Mouse (Mus musculus) testis, adult 2 months (tissue): Measurements from ENCODE around the gene Morc3. TPM values are rescaled to one million over a fixed set of nuclear protein-coding genes. Genes with fewer than 3 reads are reported as not detected.
"Not testable (repeated sequence)": the region's sequence is repeated elsewhere in the genome, so short reads cannot be mapped to it uniquely, and the experiment has no call there.

Experiments used
- H3K27ac ChIP-seq: fragments of 200-500 bp; 2 replicates; pipeline ENCODE4 v1.5.1; 2012; ENCODE audit warnings: low read depth, low read length; ENCODE audit not compliant: control insufficient read depth, insufficient read depth
- H3K27me3 ChIP-seq: fragments of 200-500 bp; 2 replicates; pipeline ENCODE4 v1.6.1; 2012; ENCODE audit warnings: mild to moderate bottlenecking, low read length, moderate library complexity; ENCODE audit not compliant: control insufficient read depth, insufficient read depth
- H3K36me3 ChIP-seq: fragments of 200-500 bp; 2 replicates; pipeline ENCODE4 v1.6.1; 2012; ENCODE audit warnings: mild to moderate bottlenecking, low read length; ENCODE audit not compliant: control insufficient read depth, insufficient read depth
- H3K4me1 ChIP-seq: fragments of 200-500 bp; 2 replicates; pipeline ENCODE4 v1.6.1; 2012; ENCODE audit warnings: low read length; ENCODE audit not compliant: control insufficient read depth, insufficient read depth
- H3K4me3 ChIP-seq: fragments of 200-500 bp; 2 replicates; pipeline ENCODE4 v1.5.1; 2012; ENCODE audit warnings: low read depth, mild to moderate bottlenecking, low read length, moderate library complexity, mixed read lengths; ENCODE audit not compliant: control insufficient read depth
- CTCF ChIP-seq: fragments of 200-500 bp; IDR thresholded peaks from 2 replicates; pipeline ENCODE4 v1.5.1; 2012; ENCODE audit warnings: low read depth, mild to moderate bottlenecking, inconsistent platforms, low read length, moderate library complexity; ENCODE audit not compliant: control insufficient read depth, insufficient read depth, insufficient replicate concordance
- POLR2A ChIP-seq: fragments of 200-500 bp; IDR thresholded peaks from 2 replicates; pipeline ENCODE4 v1.6.1; 2012; ENCODE audit warnings: low read depth, mild to moderate bottlenecking, inconsistent platforms, low read length, moderate library complexity; ENCODE audit not compliant: control insufficient read depth
- polyA plus RNA-seq: library from polyadenylated mRNA; depleted of rRNA; stranded (reverse); fragments of >200 nt; gene quantifications from 2 replicates; pipeline ENCODE4 v1.2.3, GENCODE M21; 2012

Morc3 gene
- polyA plus RNA-seq, 1 experiment: 11.6 TPM

- Histone ChIP-seq H3K27ac (no peak overlapping the region), H3K4me3 (no peak overlapping the region), H3K36me3 (no peaks in the 10 kb centered on the region), H3K27me3 (no peaks in the 10 kb centered on the region), H3K4me1 (no peaks in the 10 kb centered on the region)
- TF ChIP-seq CTCF (no peak), POLR2A (no peak)
Observed at GRCm38 (mm10) chr16:93820040-93820439, 11.9 kb upstream of the Morc3 start.

- H3K4me3 ChIP-seq: no peak overlapping the region
- TF ChIP-seq POLR2A: no peak
- TF ChIP-seq CTCF: no peak
- no peaks in the 10 kb centered on the region for H3K36me3 ChIP-seq
- H3K4me1 ChIP-seq: no peaks in the 10 kb centered on the region
- no peaks in the 10 kb centered on the region for H3K27me3 ChIP-seq
- H3K27ac ChIP-seq: no peak overlapping the region
Observed at GRCm38 (mm10) chr16:93821706-93822105, 10.2 kb upstream of the Morc3 start.

- not testable (repeated sequence) for H3K36me3 ChIP-seq, H3K4me3 ChIP-seq, H3K4me1 ChIP-seq, H3K27me3 ChIP-seq, H3K27ac ChIP-seq
Observed at GRCm38 (mm10) chr16:93822433-93823225, 9.3 kb upstream of the Morc3 start.

DNA sequence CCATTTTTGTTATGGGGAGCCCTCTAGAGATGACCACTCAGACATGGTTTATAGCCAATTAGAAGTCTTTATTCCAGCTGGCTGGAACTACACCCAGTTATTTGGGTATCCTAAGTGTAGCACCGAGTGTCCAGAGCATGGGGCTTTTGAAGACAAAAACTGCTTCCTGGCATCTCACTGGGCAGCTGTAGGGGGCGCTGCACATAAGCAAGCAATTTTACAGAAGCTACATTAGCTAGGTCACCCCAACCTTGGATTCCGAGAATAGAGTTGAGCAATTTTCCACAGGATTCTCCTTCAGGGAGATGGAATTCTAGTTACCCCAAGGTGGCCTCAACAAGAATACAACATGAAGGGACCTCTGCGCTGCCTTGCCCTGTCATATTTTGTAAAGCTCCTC lies 7.1 kb upstream of the Morc3 start:
- no peaks in the 10 kb centered on the region for H3K27me3 ChIP-seq
- H3K36me3 ChIP-seq: no peaks in the 10 kb centered on the region
- H3K4me3 ChIP-seq: no peak overlapping the region
- TF ChIP-seq POLR2A (no peak), CTCF (no peak)
- H3K27ac ChIP-seq: no peak overlapping the region
- H3K4me1 ChIP-seq: no peaks in the 10 kb centered on the region

- Histone ChIP-seq H3K27me3 (no peaks in the 10 kb centered on the region), H3K36me3 (no peaks in the 10 kb centered on the region), H3K4me1 (no peaks in the 10 kb centered on the region), H3K27ac (no peak overlapping the region), H3K4me3 (no peak overlapping the region)
- TF ChIP-seq CTCF (no peak), POLR2A (no peak)
Observed at GRCm38 (mm10) chr16:93825463-93825862, 6.5 kb upstream of the Morc3 start.

DNA sequence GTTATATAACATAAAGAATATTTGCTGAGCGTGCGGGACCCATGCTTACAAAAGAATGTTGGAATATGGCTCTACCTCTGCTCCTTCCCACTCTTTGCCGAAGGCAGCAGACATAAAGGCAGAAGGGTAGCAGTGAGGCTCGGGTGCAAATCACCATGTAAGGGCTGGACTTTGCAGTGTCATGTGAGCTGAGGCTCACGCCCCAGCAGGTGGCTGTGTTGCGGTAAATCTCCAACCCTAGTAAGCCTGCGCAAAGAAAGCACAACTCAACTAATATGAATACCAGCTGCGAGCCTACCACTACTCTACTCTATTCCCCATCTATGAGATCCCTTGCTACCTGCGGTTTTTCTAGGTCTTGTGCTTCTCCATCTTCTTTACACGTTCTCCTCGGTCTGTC lies 5.9 kb upstream of the Morc3 start:
- H3K4me3 ChIP-seq: no peak overlapping the region
- H3K27ac ChIP-seq: no peak overlapping the region
- TF ChIP-seq CTCF (no peak), POLR2A (no peak)
- H3K4me1 ChIP-seq: peaks cover 3% of the 10 kb centered on the region; the same call in 1 of the 2 replicates
- H3K36me3 ChIP-seq: no peaks in the 10 kb centered on the region
- H3K27me3 ChIP-seq: no peaks in the 10 kb centered on the region

GRCm38 (mm10) chr16:93826478-93826877 lies 5.4 kb upstream of the Morc3 start:
- not testable (repeated sequence) for H3K27ac ChIP-seq

GRCm38 (mm10) chr16:93826909-93827308 lies 5.0 kb upstream of the Morc3 start:
- Histone ChIP-seq H3K4me3 (no peak overlapping the region), H3K36me3 (no peaks in the 10 kb centered on the region), H3K4me1 (peaks cover 3% of the 10 kb centered on the region; the same call in 1 of the 2 replicates), H3K27me3 (no peaks in the 10 kb centered on the region), H3K27ac (no peak overlapping the region)
- TF ChIP-seq POLR2A (no peak), CTCF (no peak)

More at GRCm38 (mm10) chr16:93826478-93826877, 5.4 kb upstream of the Morc3 start:
- H3K27me3 ChIP-seq, H3K36me3 ChIP-seq, H3K4me1 ChIP-seq, H3K4me3 ChIP-seq: not testable (repeated sequence)
